Mouse (Mus musculus): ENCODE measurements around the gene Xrcc5. TPM values are rescaled to one million over a fixed set of nuclear protein-coding genes. Genes with fewer than 3 reads are reported as not detected.

Xrcc5 gene
- polyA plus RNA-seq, 1 experiment from 2014 or later: 45.2 TPM

DNA sequence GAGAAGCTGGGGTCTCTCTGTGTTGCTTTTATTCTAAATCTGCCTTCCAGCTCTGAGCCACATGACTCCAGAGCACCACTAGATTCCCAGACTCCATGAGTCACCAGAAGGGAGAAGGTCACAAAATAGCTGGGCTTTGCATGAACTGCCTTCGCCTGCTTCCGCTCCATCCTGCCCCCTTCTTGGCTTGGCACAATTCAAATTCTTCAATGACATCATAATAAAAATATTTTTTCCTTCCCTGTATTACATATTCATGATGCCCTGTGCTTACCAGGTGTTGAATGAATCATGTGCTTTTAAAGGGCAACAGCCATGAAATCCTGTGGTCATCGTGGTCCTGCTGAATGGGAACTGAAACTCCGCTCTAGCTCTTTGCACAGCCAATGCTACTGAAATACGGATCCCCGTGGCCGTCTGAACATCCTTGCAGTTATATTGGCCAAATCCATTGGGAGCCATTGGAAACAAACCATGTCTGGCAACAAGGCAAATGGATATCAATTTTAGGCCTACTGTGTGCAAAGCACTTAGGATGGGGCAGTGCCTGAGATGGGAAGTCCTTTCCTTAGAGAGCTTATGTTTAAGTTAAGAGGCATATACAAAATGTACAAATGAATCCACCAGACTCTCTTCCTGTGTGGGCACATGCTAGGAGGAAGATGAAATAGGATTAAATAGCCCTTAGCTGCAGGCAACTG, 122.0 kb downstream of the Xrcc5 start:
- H3K4me3 ChIP-seq: no peak overlapping the region
- peaks cover 4% of the 10 kb centered on the region; the same call in 1 of the 2 replicates for H3K36me3 ChIP-seq
- H3K9me3 ChIP-seq: no peaks in the 10 kb centered on the region
- 92% methylated on average over 7 of the region's 7 CpGs for WGBS
- H3K4me2 ChIP-seq (replicated peaks): no peak overlapping the region
- no peak overlapping the region for H3K27ac ChIP-seq
- H3K4me1 ChIP-seq: no peaks in the 10 kb centered on the region
- no peak for ATAC-seq (ENCODE audit: low FRiP score, low read depth)
- H3K27me3 ChIP-seq (replicated peaks): no peaks in the 10 kb centered on the region
- no peak overlapping the region for H3K9ac ChIP-seq

DNA sequence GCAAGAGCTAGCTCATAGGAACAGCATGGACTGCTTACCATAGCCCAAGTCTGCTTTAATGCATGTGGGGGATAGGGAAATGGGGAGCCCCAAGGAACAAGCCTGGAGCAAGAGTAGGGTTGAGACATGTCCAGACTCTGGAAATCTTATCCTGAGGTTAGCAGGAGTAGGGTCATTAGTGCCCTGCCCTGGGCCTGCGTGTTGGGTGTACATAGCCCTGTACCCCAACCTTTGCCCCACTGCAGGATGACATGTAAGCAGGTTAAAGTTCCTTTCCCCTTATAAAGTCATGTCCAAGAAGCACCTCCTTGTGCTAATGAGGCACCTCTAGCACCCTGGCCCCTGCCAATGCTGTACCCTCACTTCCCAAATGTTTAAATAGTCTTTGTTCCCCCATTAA, 125.4 kb downstream of the Xrcc5 start:
- peaks cover 4% of the 10 kb centered on the region; the same call in 1 of the 2 replicates for H3K36me3 ChIP-seq
- no peak overlapping the region for H3K4me3 ChIP-seq
- no peaks in the 10 kb centered on the region for H3K27me3 ChIP-seq (replicated peaks)
- H3K9ac ChIP-seq: no peak overlapping the region
- no peak overlapping the region for H3K27ac ChIP-seq
- ATAC-seq (ENCODE audit: low FRiP score, low read depth): no peak
- no peaks in the 10 kb centered on the region for H3K9me3 ChIP-seq
- no peaks in the 10 kb centered on the region for H3K4me1 ChIP-seq
- 85% methylated on average over 1 of the region's 1 CpGs for WGBS
- H3K4me2 ChIP-seq (replicated peaks): no peak overlapping the region

DNA sequence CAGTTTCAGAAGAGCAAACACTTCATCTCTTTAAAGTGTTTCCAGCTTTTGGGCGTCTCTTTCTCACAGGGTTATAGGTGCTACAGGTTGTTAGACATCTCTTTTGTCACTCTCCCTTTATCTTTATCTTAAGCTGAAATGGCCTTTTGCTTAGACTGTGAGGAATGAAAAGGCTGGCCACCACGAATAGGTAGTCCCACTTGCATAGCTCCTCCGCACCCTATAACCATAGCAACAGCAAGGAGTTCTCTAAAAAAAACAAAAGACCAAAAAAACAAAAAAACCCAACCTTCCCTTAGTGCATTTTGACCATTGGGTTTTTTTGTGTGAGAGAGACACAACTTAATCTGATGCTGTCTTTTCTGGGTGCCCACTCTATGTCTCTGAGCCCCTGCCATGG, 127.3 kb downstream of the Xrcc5 start:
- H3K9ac ChIP-seq: no peak overlapping the region
- no peak overlapping the region for H3K27ac ChIP-seq
- H3K4me2 ChIP-seq (replicated peaks): no peak overlapping the region
- no peak for ATAC-seq (ENCODE audit: low FRiP score, low read depth)
- 61% methylated on average over 3 of the region's 3 CpGs for WGBS
- H3K27me3 ChIP-seq (replicated peaks): no peaks in the 10 kb centered on the region
- H3K36me3 ChIP-seq: no peaks in the 10 kb centered on the region
- no peaks in the 10 kb centered on the region for H3K4me1 ChIP-seq
- H3K9me3 ChIP-seq: no peaks in the 10 kb centered on the region
- no peak overlapping the region for H3K4me3 ChIP-seq

DNA sequence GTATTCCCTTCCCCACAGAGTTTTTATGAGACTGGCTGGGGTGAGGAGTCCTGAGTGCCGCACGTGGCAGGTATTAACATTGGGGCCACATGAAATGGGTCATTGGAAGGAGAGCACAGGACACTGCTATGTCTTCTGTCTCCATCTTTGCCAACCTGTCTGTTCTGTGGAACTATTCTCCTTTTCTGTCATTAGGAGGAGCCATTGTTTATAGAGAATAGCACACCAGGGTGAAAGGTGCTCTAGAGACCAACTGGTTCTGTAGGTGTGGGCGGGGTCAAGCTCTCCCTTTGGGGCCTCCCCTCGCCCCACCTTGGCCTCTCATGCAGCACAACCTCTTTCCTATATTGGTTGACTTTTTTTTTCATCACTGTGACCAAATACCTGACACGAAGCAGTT, 129.7 kb downstream of the Xrcc5 start:
- Histone ChIP-seq H3K4me1 (no peaks in the 10 kb centered on the region), H3K27me3 (replicated peaks) (no peaks in the 10 kb centered on the region), H3K27ac (no peak overlapping the region), H3K4me3 (no peak overlapping the region), H3K4me2 (replicated peaks) (no peak overlapping the region), H3K9ac (no peak overlapping the region), H3K36me3 (no peaks in the 10 kb centered on the region), H3K9me3 (no peaks in the 10 kb centered on the region)
- no peak for ATAC-seq (ENCODE audit: low FRiP score, low read depth)
- WGBS: 80% methylated on average over 5 of the region's 5 CpGs

DNA sequence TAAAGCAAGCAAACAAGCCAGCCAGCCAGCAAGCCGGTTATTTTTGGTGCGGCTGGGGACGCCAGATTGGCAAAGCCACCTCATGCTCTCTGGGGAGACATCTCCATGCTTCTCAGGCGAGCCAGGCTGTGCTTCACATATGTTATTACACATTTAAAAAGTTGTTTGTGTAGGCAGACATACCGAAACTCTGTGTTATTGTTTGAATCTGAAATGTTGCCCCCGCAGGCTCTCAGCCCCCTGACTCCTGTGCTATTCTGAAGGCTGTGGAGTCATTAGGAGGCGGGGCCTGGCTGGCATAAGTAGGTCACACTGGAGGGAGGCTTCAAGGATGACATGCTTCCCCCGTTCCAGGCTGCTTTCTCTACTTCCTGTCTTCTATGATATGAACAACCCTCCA, 131.9 kb downstream of the Xrcc5 start:
- Histone ChIP-seq H3K4me3 (no peak overlapping the region), H3K27me3 (replicated peaks) (no peaks in the 10 kb centered on the region), H3K27ac (no peak overlapping the region), H3K36me3 (no peaks in the 10 kb centered on the region), H3K4me1 (no peaks in the 10 kb centered on the region), H3K9me3 (no peaks in the 10 kb centered on the region), H3K9ac (no peak overlapping the region), H3K4me2 (replicated peaks) (no peak overlapping the region)
- ATAC-seq (ENCODE audit: low FRiP score, low read depth): no peak
- 68% methylated on average over 8 of the region's 8 CpGs for WGBS

DNA sequence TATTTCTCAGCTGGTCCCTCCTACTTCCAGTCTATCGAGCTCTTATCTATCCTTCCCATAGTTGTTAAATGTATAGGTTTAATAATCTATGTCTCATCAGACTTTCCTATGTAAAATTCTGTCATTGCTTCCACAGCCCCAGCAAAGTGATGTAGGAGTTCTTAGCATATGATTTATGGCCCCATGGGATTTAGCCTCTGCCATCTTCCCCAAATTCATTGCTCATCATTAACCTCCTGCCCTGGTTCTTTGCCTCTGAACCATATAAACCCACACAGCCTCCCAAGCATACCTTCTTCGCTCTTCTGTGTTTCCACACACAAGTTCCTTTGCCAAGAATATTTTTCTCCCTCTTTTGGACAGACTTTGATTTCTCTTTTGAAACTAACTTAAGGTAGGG, 135.5 kb downstream of the Xrcc5 start:
- no peaks in the 10 kb centered on the region for H3K27me3 ChIP-seq (replicated peaks)
- WGBS: 86% methylated on average over 2 of the region's 2 CpGs
- H3K9me3 ChIP-seq: no peaks in the 10 kb centered on the region
- no peak overlapping the region for H3K4me2 ChIP-seq (replicated peaks)
- no peaks in the 10 kb centered on the region for H3K4me1 ChIP-seq
- H3K4me3 ChIP-seq: no peak overlapping the region
- H3K36me3 ChIP-seq: no peaks in the 10 kb centered on the region
- H3K27ac ChIP-seq: no peak overlapping the region
- H3K9ac ChIP-seq: no peak overlapping the region
- ATAC-seq (ENCODE audit: low FRiP score, low read depth): no peak

Other genes with a start within 250 kb of the Xrcc5 start
- 31.0 and 40.3 TPM in 2 replicates for gene Mreg, start 95.1 kb upstream of the Xrcc5 start, polyA plus RNA-seq (2016; fragmentation: Nextera tagmentation; extraction: Ambion mirVana)
- 13.6 and 14.2 TPM in 2 replicates for gene Pecr, start 23.1 kb upstream of the Xrcc5 start, polyA plus RNA-seq (2016; fragmentation: Nextera tagmentation; extraction: Ambion mirVana)
- 29.2 and 30.2 TPM in 2 replicates for gene Tmem169, start 23.1 kb upstream of the Xrcc5 start, polyA plus RNA-seq (2016; fragmentation: Nextera tagmentation; extraction: Ambion mirVana)
- 5.3 and 5.8 TPM in 2 replicates for gene March4, start 229.5 kb downstream of the Xrcc5 start, polyA plus RNA-seq (2016; fragmentation: Nextera tagmentation; extraction: Ambion mirVana)